Mouse (Mus musculus) adrenal gland (tissue): Measurements from ENCODE around the gene 4930442H23Rik.
"Not testable (repeated sequence)": the region's sequence is repeated elsewhere in the genome, so short reads cannot be mapped to it uniquely, and the experiment has no call there.

Source experiments
- intact Hi-C: fragments of 180-260 bp; cut with DNase I; formaldehyde crosslinking; loops from one replicate; pipeline ENCODE4 v1.15.1; 2025

4930442H23Rik gene

GRCm38 (mm10) chr10:81178927-81179326 lies 4.7 kb downstream of the 4930442H23Rik start:
- intact Hi-C loops, result loop anchor here (5.0 kb wide), 1 partner anchor 42 kb away; the partner anchor contains the start of gene Zbtb7a

GRCm38 (mm10) chr10:81177958-81178712 lies 5.5 kb downstream of the 4930442H23Rik start:
- intact Hi-C loops, result loop anchor here (5.0 kb wide), 1 partner anchor 41 kb away; the partner anchor contains the start of gene Zbtb7a

DNA sequence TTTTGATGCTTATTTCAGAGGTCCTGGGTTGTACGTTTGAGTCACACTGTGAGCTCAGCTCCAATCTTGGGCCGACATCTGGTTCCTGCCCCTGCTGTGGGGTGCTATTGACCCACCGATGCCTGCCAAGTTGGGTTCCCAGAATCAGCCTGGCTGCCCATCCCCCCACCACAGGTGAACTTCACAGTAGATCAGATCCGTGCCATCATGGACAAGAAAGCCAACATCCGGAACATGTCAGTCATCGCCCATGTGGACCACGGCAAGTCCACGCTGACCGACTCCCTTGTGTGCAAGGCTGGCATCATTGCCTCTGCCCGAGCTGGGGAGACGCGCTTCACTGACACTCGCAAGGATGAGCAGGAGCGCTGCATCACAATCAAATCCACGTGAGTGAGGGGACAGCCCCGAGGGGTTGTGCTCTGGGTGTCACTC lies 6.1 kb downstream of the 4930442H23Rik start:
- intact Hi-C loops, result loop anchor here (5.0 kb wide), 1 partner anchor 40 kb away; the partner anchor contains the start of gene Zbtb7a

DNA sequence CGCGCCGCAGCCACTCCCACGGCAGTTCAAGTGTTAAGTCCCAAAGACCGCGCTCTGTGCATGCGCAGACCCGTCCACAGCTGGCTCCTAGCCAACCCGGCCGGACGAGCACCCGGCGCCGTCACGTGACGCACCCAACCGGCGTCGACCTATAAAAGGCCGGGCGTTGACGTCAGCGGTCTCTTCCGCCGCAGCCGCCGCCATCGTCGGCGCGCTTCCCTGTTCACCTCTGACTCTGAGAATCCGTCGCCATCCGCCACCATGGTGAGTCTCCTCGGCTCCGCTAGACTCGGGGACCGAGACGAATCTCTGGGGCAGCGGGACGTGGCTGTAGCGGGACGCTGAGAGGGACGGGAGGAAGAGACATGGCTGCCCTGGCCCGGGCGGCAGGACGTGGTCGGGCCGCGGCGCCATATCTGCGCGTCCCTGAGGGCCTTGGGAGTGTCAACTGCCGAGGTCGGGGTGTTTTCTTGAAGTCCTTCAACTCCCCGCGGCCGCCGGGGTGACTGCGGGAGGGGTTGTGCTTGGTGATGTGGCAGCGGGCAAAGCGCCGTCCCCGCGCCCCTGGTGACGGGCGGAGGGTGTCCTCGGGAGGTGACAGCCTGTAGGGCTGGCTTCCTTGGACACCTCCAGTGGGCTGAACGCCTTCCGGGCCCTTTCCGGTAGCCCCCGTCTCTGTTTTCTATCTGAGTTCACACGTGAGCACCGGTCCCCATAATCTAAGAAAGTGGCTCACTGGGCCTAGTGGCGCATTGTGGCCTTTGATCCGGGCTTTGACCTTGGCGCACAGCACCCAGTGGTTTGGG lies 7.0 kb downstream of the 4930442H23Rik start, which contains the start of gene Eef2:
Gene Eef2 (plus strand): TSS at position 166 of the 806 bp plus-strand sequence.
- intact Hi-C loops, result loop anchor here (5.0 kb wide), 1 partner anchor 39 kb away; the partner anchor contains the start of gene Zbtb7a

- intact Hi-C loops, result loop anchor here (5.0 kb wide), 1 partner anchor 39 kb away; the partner anchor contains the start of gene Zbtb7a
Observed at GRCm38 (mm10) chr10:81175936-81176465, 7.6 kb downstream of the 4930442H23Rik start.

DNA sequence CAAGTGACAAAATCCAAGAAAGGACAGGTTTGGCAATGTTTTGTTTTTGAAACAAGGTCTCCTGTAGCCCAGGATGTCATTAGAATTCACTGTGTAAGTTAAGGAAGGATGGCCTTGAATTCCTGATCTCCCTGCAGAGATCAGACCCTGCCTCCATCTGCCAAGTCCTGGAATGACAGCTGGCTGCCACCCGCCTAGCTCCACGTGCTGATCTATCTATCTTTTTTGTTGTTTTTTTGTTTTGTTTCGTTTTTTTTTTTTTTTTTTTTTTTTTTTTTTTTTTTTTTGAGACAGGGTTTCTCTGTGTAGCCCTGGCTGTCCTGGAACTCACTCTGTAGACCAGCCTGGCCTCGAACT lies 8.3 kb downstream of the 4930442H23Rik start:
- intact Hi-C loops, result loop anchor here (5.0 kb wide), 1 partner anchor 38 kb away; the partner anchor contains the start of gene Zbtb7a

- intact Hi-C loops, result loop anchor here (5.0 kb wide), 1 partner anchor 37 kb away; the partner anchor contains the start of gene Zbtb7a
Observed at GRCm38 (mm10) chr10:81174617-81175344, 8.9 kb downstream of the 4930442H23Rik start.

GRCm38 (mm10) chr10:81173132-81173531 lies 10.5 kb downstream of the 4930442H23Rik start:
- intact Hi-C loops, result no loop called here

GRCm38 (mm10) chr10:81169411-81169900 lies 14.2 kb downstream of the 4930442H23Rik start:
- intact Hi-C loops, result not testable (repeated sequence)

DNA sequence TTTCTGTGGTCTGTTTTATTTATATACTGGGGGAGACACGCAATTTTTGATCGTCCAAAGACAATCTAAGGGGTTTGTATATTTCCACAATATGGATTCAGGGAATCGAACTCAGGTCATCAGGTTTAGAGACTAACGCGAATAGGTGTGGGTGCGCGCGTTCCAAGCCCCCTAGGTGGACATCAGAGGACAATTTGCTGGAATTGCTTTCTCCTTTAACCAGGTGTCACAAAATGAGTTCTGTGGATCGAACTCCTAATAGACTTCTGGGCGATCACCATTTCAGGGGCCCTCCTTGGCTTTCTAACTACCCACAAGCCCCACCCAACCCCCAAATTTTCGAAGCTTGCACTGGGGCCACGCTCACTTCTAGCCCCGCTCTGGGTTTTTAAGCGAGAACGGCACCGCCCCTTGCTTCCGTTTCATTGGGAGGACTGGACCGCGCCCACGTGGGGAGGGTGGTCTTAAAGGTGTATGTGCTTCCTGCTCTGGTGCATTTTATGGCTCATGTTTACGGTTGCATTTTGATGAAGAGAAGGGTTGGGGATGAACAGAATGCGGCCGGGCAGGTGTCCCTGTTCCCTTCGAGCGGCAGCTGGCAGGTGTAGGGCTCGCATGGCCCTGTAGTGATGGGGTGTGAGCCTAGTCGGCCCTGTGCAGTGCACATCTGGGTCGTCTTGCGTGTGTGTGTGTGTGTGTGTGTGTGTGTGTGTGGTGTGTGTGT lies 15.0 kb downstream of the 4930442H23Rik start:
- intact Hi-C loops, result no loop called here

- intact Hi-C loops, result no loop called here
Observed at GRCm38 (mm10) chr10:81168087-81168431, 15.6 kb downstream of the 4930442H23Rik start.

GRCm38 (mm10) chr10:81167200-81168086 lies 16.2 kb downstream of the 4930442H23Rik start, which contains the start of gene Pias4:
Pias4 (minus strand) TSS chr10:81167923.
- intact Hi-C loops, result no loop called here

GRCm38 (mm10) chr10:81165118-81165517 lies 18.5 kb downstream of the 4930442H23Rik start:
- intact Hi-C loops, result no loop called here

DNA sequence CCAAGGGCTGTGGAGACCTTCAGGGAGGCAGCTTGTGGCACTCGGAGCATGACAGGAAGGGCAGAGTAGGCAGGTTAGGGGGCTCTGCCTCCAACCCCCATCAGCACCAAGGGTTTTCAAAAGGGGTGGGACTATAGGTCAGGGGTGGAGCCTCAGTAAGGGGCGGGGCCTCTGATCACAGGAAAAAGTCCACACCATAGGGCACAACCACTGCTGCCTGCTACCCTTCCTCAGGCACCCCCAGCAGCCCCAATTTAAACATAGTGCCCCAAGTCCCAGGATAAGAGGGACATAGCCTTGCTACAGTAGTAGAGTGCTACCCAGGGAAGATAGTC lies 21.4 kb downstream of the 4930442H23Rik start:
- intact Hi-C loops, result no loop called here

- intact Hi-C loops, result no loop called here
Observed at GRCm38 (mm10) chr10:81161602-81162317, 21.9 kb downstream of the 4930442H23Rik start.

DNA sequence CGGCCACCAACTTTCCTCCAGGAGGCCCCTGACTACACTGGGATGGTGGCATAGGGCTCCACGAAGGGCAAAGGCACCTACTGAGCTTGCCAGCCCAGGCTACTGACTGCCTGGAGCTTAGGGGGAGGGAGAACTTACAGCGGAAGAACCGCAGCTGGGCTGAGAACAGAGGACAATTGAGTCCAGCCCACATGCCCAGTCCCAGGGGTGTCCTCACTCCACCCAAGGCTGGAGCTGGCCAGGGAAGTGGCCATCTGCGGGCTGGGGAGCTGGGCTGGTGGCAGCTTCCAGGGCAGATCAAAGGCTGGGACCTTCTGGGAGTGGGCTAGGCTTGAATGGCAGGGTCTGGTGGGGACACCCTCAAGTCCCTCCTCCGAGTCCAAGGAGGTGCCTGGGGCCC lies 28.9 kb downstream of the 4930442H23Rik start:
- intact Hi-C loops, result no loop called here

DNA sequence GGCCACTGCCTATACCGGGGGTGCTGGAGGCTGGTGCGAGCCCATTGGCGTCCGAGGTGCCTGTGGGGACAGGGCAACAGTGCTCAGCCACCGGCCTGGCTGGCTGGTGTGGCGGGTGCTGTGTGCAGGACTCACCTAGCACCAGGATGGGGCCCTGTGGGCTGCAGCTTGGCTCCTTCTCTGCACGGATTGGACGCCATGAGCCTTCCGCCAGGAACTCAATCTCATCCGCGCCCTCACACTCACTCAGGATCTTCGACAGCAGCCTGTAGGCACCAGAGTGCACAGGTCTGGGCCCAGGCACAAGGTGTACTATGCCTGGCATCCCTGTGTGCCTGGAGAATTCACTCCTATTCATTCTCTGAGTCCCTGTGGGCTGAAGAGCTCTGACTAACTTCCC lies 29.3 kb downstream of the 4930442H23Rik start:
- intact Hi-C loops, result no loop called here

GRCm38 (mm10) chr10:81152609-81153008 lies 31.0 kb downstream of the 4930442H23Rik start:
- intact Hi-C loops, result no loop called here
